Mouse (Mus musculus) left cerebral cortex, postnatal 10 days (tissue): ENCODE measurements around the gene Olfr1186. TPM values are rescaled to one million over a fixed set of nuclear protein-coding genes. Genes with fewer than 3 reads are reported as not detected.
"Not testable (repeated sequence)": the region's sequence is repeated elsewhere in the genome, so short reads cannot be mapped to it uniquely, and the experiment has no call there.

Source experiments
- DNase-seq, 2 experiments: peaks; one replicate each; pipeline ENCODE4 v3.0.0; 2021 to 2022; ENCODE audit warnings: low spot score in 2 of 2, mixed read lengths in 1 of 2; ENCODE audit errors: extremely low spot score in 1 of 2
- intact Hi-C: fragments of 180-260 bp; cut with DNase I; formaldehyde crosslinking; loops from one replicate; pipeline ENCODE4 v1.15.1; 2025
- total RNA-seq, 2 experiments: library from RNA; stranded (reverse); gene quantifications; 2 replicates each; pipeline ENCODE4 v1.2.3; 2021

Gene Olfr1186
- not detected for total RNA-seq

- no peak for DNase-seq
Measured at GRCm38 (mm10) chr2:88518251-88518650, at the start of gene Olfr1186. Olfr1186 (plus strand) TSS chr2:88518551.

GRCm38 (mm10) chr2:88483298-88483697, 35.1 kb upstream of the Olfr1186 start, which contains the start of gene Olfr1184:
Olfr1184 (plus strand) TSS chr2:88483598.
- intact Hi-C loops: no loop called here
- DNase-seq: no peak

More at GRCm38 (mm10) chr2:88518251-88518650, at the start of gene Olfr1186:
- intact Hi-C loops: no loop called here

- intact Hi-C loops: no loop called here
- no peak for DNase-seq
Measured at GRCm38 (mm10) chr2:88493020-88493419, 25.3 kb upstream of the Olfr1186 start, which contains the start of gene Olfr1185-ps1. Olfr1185-ps1 (plus strand) TSS chr2:88493320.

GRCm38 (mm10) chr2:88525720-88526119, 7.4 kb downstream of the Olfr1186 start:
- intact Hi-C loops: no loop called here
- no peak for DNase-seq

- intact Hi-C loops: no loop called here
- DNase-seq: no peak
Measured at GRCm38 (mm10) chr2:88556635-88557034, 38.3 kb downstream of the Olfr1186 start, which contains the start of gene Olfr1188. Olfr1188 (plus strand) TSS chr2:88556935.

GRCm38 (mm10) chr2:88572696-88573095, 54.3 kb downstream of the Olfr1186 start:
- DNase-seq, intact Hi-C loops: not testable (repeated sequence)

Other genes with a start within 250 kb of the Olfr1186 start
- not detected for gene Olfr1173, start 238.7 kb upstream of the Olfr1186 start, total RNA-seq
- not detected for gene Olfr1174-ps, start 203.4 kb upstream of the Olfr1186 start, total RNA-seq
- gene Olfr1175-ps, start 191.3 kb upstream of the Olfr1186 start, total RNA-seq: not detected
- not detected for gene Olfr1176, start 181.8 kb upstream of the Olfr1186 start, total RNA-seq
- gene Olfr1177-ps, start 172.1 kb upstream of the Olfr1186 start, total RNA-seq: not detected
- gene Olfr1178, start 131.5 kb upstream of the Olfr1186 start, total RNA-seq: not detected
- not detected for gene Olfr1179, start 112.1 kb upstream of the Olfr1186 start, total RNA-seq
- not detected for gene Olfr1180, start 99.4 kb upstream of the Olfr1186 start, total RNA-seq
- gene Olfr1181, start 92.4 kb upstream of the Olfr1186 start, total RNA-seq: not detected
- not detected for gene Gm13757, start 69.4 kb upstream of the Olfr1186 start, total RNA-seq
- gene Olfr1183, start 63.7 kb upstream of the Olfr1186 start, total RNA-seq: not detected
- not detected for gene Olfr1184, start 35.0 kb upstream of the Olfr1186 start, total RNA-seq
- not detected for gene Olfr1185-ps1, start 25.2 kb upstream of the Olfr1186 start, total RNA-seq
- not detected for gene Olfr1188, start 38.4 kb downstream of the Olfr1186 start, total RNA-seq
- not detected for gene Olfr1189, start 67.9 kb downstream of the Olfr1186 start, total RNA-seq
- gene Olfr1191-ps1, start 122.0 kb downstream of the Olfr1186 start, total RNA-seq: under 1 TPM in 1 of 2 experiments, not detected in 1; 0.06 TPM
- gene Olfr1192-ps1, start 130.0 kb downstream of the Olfr1186 start, total RNA-seq: not detected
- gene Olfr1193, start 157.1 kb downstream of the Olfr1186 start, total RNA-seq: not detected
- not detected for gene Olfr1195, start 170.6 kb downstream of the Olfr1186 start, total RNA-seq
- not detected for gene Olfr1196, start 186.0 kb downstream of the Olfr1186 start, total RNA-seq
- not detected for gene Olfr1197, start 213.8 kb downstream of the Olfr1186 start, total RNA-seq
- not detected for gene Olfr1198, start 232.8 kb downstream of the Olfr1186 start, total RNA-seq
- not detected for gene Olfr1199, start 241.9 kb downstream of the Olfr1186 start, total RNA-seq